Mouse (Mus musculus) E14TG2a.4 (cell line): ENCODE data around the gene Cdkl5.

Source experiments
- H3K27me3 ChIP-seq: 2 replicates; pipeline ENCODE4 v1.6.1; 2014; ENCODE audit warnings: low read length, control low read depth; ENCODE audit not compliant: insufficient read depth
- H3K36me3 ChIP-seq: 2 replicates; pipeline ENCODE4 v1.6.1; 2014; ENCODE audit warnings: low read length, control low read depth; ENCODE audit not compliant: insufficient read depth
- H3K4me1 ChIP-seq: replicated peaks from 2 replicates; pipeline ENCODE4 v1.6.1; 2014; ENCODE audit warnings: low read depth, low read length, control low read depth
- H3K4me3 ChIP-seq: replicated peaks from 2 replicates; pipeline ENCODE4 v1.5.1; 2014; ENCODE audit warnings: mild to moderate bottlenecking, low read length
- H3K9me3 ChIP-seq: 2 replicates; pipeline ENCODE4 v1.6.1; 2014; ENCODE audit warnings: low read length, control low read depth
- CTCF ChIP-seq: conservative IDR thresholded peaks from 2 replicates; pipeline ENCODE4 v1.5.1; 2014; ENCODE audit warnings: low read length
- NANOG ChIP-seq: IDR thresholded peaks from 2 replicates; pipeline ENCODE4 v1.6.1; 2014; ENCODE audit warnings: borderline replicate concordance, low read length, mixed read lengths
- POU5F1 ChIP-seq: IDR thresholded peaks from 2 replicates; pipeline ENCODE4 v1.6.1; 2014; ENCODE audit warnings: low read length, borderline replicate concordance

Cdkl5 gene

GRCm38 (mm10) chrX:160994543-160995121 lies at the start of gene Cdkl5:
TSS of gene Cdkl5 (minus strand) at chrX:160994704.
- 0 out of 2 replicates have a peak, but pooled peaks cover 2% of the 10 kb centered on the region for H3K4me1 ChIP-seq
- H3K36me3 ChIP-seq, result no peaks in the 10 kb centered on the region
- H3K9me3 ChIP-seq, result no peaks in the 10 kb centered on the region
- TF ChIP-seq NANOG, result no peak
- TF ChIP-seq POU5F1, result no peak
- no peak for TF ChIP-seq CTCF
- H3K4me3 ChIP-seq, result peak within 1 kb of the TSS; percentile 82
- H3K27me3 ChIP-seq, result peaks cover 2% of the 10 kb centered on the region; the same call in 1 of the 2 replicates

- H3K27me3 ChIP-seq, result no peaks in the 10 kb centered on the region
- no peak for TF ChIP-seq NANOG
- TF ChIP-seq POU5F1, result no peak
- peak; percentile 50 for TF ChIP-seq CTCF
- no peaks in the 10 kb centered on the region for H3K4me1 ChIP-seq
- H3K4me3 ChIP-seq, result no peak overlapping the region
- no peaks in the 10 kb centered on the region for H3K36me3 ChIP-seq
- no peaks in the 10 kb centered on the region for H3K9me3 ChIP-seq
These were observed 38.8 kb upstream of the Cdkl5 start for GRCm38 (mm10) chrX:161033235-161033803.

DNA sequence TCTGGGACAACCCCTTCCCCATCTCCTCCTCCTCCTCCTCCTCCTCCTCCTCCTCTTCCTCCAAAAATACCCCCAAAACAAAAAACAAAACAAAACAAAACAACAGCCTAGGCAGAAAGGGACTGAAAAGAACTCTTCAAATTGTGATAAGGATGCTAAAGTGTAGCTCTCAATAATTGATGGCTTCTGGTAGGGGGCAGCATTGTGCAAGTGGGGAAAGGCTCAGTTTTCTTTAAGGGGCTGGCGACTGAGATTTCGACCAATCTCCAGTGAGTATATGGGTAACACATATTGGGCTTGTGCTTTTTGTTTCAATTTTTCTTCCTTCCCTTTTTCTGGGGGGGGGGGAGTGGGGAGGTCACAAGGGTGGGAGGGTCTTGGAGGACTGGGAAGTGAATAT lies 37.9 kb upstream of the Cdkl5 start:
- Histone ChIP-seq H3K27me3 (no peaks in the 10 kb centered on the region), H3K36me3 (no peaks in the 10 kb centered on the region), H3K9me3 (no peaks in the 10 kb centered on the region), H3K4me3 (no peak overlapping the region), H3K4me1 (no peaks in the 10 kb centered on the region)
- TF ChIP-seq POU5F1 (no peak), CTCF (peak; percentile 20)

DNA sequence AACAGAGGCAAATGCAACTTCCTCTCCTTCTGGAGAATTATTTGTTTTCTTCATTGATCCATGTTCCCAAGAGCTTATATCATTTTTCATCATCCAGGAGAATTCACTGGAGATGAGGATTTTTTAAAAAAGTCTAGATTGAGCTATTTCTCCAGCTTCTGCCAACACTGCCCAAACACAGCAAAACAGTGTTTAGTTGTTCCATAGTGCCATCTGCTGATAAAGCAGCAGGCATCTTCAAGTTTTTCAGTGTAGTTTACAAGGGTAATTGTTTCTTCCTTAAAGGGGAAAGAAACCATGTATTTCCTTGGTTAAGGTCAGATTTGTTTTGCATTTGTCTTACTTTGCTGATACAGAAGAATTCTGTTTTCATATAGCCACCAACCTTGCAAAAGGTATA lies 35.7 kb upstream of the Cdkl5 start:
- no peaks in the 10 kb centered on the region for H3K9me3 ChIP-seq
- no peak for TF ChIP-seq NANOG
- no peak for TF ChIP-seq CTCF
- no peaks in the 10 kb centered on the region for H3K27me3 ChIP-seq
- H3K36me3 ChIP-seq, result no peaks in the 10 kb centered on the region
- no peaks in the 10 kb centered on the region for H3K4me1 ChIP-seq
- H3K4me3 ChIP-seq, result no peak overlapping the region

GRCm38 (mm10) chrX:161024475-161024874 lies 30.0 kb upstream of the Cdkl5 start:
- Histone ChIP-seq H3K9me3 (no peaks in the 10 kb centered on the region), H3K4me3 (no peak overlapping the region), H3K4me1 (no peaks in the 10 kb centered on the region), H3K27me3 (no peaks in the 10 kb centered on the region), H3K36me3 (no peaks in the 10 kb centered on the region)
- TF ChIP-seq NANOG (no peak), CTCF (no peak), POU5F1 (no peak)

DNA sequence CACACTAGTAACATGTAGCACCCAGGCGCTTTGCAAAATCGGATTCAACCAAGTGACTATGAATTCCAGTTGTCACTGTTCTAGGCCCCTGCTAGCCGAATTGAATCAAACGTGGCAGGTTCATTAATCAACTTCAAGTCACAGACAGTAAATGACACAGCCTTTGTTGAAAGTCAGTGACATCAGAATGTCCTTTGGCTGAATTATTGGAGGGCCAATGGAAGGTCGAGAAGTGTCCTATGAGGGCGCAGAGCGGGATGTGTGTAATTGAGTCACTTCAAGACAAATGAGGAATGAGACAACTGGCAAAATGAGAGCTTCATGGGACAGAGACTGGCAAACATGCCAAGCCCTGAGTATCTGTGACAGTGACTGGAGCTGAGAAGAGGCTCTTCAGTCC lies 27.0 kb upstream of the Cdkl5 start:
- Histone ChIP-seq H3K27me3 (no peaks in the 10 kb centered on the region), H3K4me1 (no peaks in the 10 kb centered on the region), H3K9me3 (no peaks in the 10 kb centered on the region), H3K4me3 (no peak overlapping the region), H3K36me3 (no peaks in the 10 kb centered on the region)
- TF ChIP-seq CTCF (no peak), POU5F1 (no peak), NANOG (no peak)

DNA sequence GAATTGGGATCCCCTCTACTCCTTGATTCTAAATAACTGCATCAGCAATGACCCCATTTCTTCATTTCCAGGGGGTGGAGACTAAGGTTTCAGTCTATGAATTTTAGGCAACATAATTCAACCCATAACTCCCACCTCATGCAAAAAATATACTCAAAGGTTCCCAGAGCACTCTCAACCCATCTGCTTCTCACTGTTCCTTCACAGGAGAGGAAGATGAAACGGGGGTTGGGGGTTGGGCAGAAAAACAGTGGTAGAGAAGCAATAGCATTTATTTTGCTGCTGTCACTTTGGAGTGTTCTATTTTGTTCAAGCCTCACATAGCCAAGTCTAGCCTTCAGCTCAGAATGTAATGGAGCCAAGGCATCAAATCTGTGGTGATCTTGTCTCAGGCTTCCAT lies 23.7 kb upstream of the Cdkl5 start:
- no peak overlapping the region for H3K4me3 ChIP-seq
- no peaks in the 10 kb centered on the region for H3K27me3 ChIP-seq
- no peaks in the 10 kb centered on the region for H3K9me3 ChIP-seq
- no peak for TF ChIP-seq NANOG
- no peak for TF ChIP-seq CTCF
- TF ChIP-seq POU5F1, result no peak
- H3K4me1 ChIP-seq, result no peaks in the 10 kb centered on the region
- H3K36me3 ChIP-seq, result no peaks in the 10 kb centered on the region

GRCm38 (mm10) chrX:161006272-161006671 lies 11.8 kb upstream of the Cdkl5 start:
- Histone ChIP-seq H3K4me1 (no peaks in the 10 kb centered on the region), H3K4me3 (no peak overlapping the region), H3K9me3 (no peaks in the 10 kb centered on the region), H3K36me3 (no peaks in the 10 kb centered on the region), H3K27me3 (no peaks in the 10 kb centered on the region)
- TF ChIP-seq CTCF (no peak), POU5F1 (no peak), NANOG (no peak)

DNA sequence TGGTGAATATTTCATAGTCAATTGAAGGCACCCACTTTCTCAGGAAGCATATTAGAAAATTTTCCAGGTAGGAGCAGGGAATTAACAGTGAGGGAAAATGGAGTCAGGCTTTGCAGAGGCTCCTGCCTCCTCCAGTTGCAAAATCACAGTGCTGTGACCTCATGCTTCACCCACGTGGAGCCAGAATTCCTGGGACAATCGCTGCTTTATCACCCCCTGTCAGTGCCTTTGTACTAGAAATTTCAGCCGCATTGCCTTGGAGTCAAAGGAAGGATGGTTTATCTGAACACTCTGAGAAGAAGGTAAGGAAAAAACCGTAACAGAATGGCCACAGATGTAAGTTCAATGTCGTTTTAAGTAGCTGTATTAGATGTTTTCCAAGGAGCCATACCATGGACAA lies 1.5 kb upstream of the Cdkl5 start:
- no peak for TF ChIP-seq NANOG
- no peak for TF ChIP-seq POU5F1
- TF ChIP-seq CTCF, result no peak
- H3K36me3 ChIP-seq, result no peaks in the 10 kb centered on the region

More for the DNA sequence above, 1.5 kb upstream of the Cdkl5 start:
- Histone ChIP-seq H3K9me3 (no peaks in the 10 kb centered on the region), H3K4me3 (no peak overlapping the region), H3K4me1 (0 out of 2 replicates have a peak, but pooled peaks cover 2% of the 10 kb centered on the region), H3K27me3 (peaks cover 2% of the 10 kb centered on the region; the same call in 1 of the 2 replicates)
